Mouse (Mus musculus) megakaryocyte, embryonic 14.5 days (primary cell): Measurements from ENCODE around the gene Apol7a.
"Not testable (repeated sequence)": the region's sequence is repeated elsewhere in the genome, so short reads cannot be mapped to it uniquely, and the experiment has no call there.

ENCODE experiments used
- FLI1 ChIP-seq: IDR thresholded peaks from 2 replicates; pipeline ENCODE4 v1.6.1; 2012; ENCODE audit warnings: low read length, inconsistent platforms, mixed read lengths
- GATA1 ChIP-seq: IDR thresholded peaks from 3 replicates; pipeline ENCODE4 v1.6.1; 2012; ENCODE audit warnings: mixed read lengths, low read length, inconsistent platforms, borderline replicate concordance

DNA sequence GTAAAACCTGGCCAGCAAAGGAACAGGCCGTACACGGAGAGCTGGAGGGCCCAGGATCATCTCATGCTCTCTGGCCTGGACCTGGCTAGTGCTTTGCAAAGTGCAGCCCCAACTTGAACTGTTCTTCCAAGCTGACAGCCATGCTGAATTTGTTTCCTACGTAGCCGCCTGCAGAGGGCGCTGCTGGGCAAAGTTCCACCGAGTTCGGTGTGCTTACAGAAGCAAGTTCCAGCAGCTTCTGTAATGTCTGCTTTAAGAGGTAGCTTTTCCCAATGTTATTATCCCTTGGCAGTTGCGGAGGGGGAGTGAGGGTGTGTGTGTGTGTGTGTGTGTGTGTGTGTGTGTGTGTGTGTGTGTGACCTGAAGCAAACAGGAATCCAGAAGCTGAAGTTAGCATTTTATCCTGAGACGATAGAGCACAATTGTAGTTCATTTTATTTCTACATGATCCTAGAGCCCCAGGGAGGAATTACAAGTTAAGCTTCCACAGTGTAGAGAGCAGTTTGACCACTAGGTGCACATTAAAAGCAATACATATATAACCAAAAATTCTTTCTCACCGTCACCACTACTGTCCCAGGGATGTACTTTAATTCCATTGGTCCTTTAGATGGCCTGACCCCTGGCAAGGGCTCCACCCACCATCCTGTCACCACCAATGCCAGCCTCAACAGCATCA is 17.9 kb upstream of the Apol7a start:
- TF ChIP-seq GATA1, FLI1: not testable (repeated sequence)
